ENCODE assay signal across 8 mouse cellular contexts in genomic region chr17:33955555-33956214, GRCm38 (mm10). TPM values are rescaled to one million over a fixed set of nuclear protein-coding genes. Genes with fewer than 3 reads are reported as not detected.
DNase-seq lines count a peak whose midpoint lies in the region; ATAC-seq lines count a peak whose summit lies in the region.

Vps52 (plus strand) TSS chr17:33955812.
Rps18 (minus strand) TSS chr17:33956001.

- DNase-seq in R1 (ENCODE audit: low read depth, low spot score): peak; percentile 99
- DNase-seq in cerebellum, postnatal 25 days: peak; percentile 96
- DNase-seq in frontal cortex, postnatal 25 days (ENCODE audit: low spot score in 2 of 2): peak; percentile 87 to 95
- peak; percentile 99 for DNase-seq in hindbrain, embryonic 14.5 days (ENCODE audit: low spot score)
- DNase-seq in layer of hippocampus, postnatal 36 days: peak; percentile 93 to 96
- DNase-seq in lung, postnatal 36 days: peak; percentile 98
- peak; percentile 99 for DNase-seq in retina, postnatal 1 day
- peak; percentile 90 to 93 for DNase-seq in urinary bladder, adult 18-20 months (ENCODE audit: low spot score in 2 of 2)

- H3K9ac ChIP-seq in hindbrain, embryonic 14.5 days: peak within 1 kb of the TSS; percentile 90

- peaks cover 26% of the 10 kb centered on the region for H3K4me1 ChIP-seq in hindbrain, embryonic 14.5 days (replicated peaks; ENCODE audit: control insufficient read depth, insufficient read depth, low read length)

- peak; percentile 89 for ATAC-seq in hindbrain, embryonic 14.5 days (ENCODE audit: low FRiP score)

- H3K36me3 ChIP-seq in hindbrain, embryonic 14.5 days (replicated peaks; ENCODE audit: control insufficient read depth, insufficient read depth): peaks cover 52% of the 10 kb centered on the region

- H3K9me3 ChIP-seq in hindbrain, embryonic 14.5 days (ENCODE audit: control insufficient read depth, low read length): no peaks in the 10 kb centered on the region

- peak within 1 kb of the TSS; percentile 90 for H3K27ac ChIP-seq in hindbrain, embryonic 14.5 days

- WGBS in hindbrain, embryonic 14.5 days: under 1% methylated on average over 50 of the region's 50 CpGs

- H3K4me3 ChIP-seq in hindbrain, embryonic 14.5 days (replicated peaks; ENCODE audit: low read length): peak within 1 kb of the TSS; percentile 83

- H3K27me3 ChIP-seq in hindbrain, embryonic 14.5 days (ENCODE audit: control insufficient read depth, insufficient read depth, low read length): no peaks in the 10 kb centered on the region

- H3K4me2 ChIP-seq in hindbrain, embryonic 14.5 days (replicated peaks): peak within 1 kb of the TSS; percentile 75

RNA-seq across cellular contexts. Expression of gene Vps52, which starts in this region (rescaled TPM):
- 56.0 and 56.6 TPM in 2 replicates for polyA plus RNA-seq in hindbrain, embryonic 14.5 days (2014; fragmentation: Nextera tagmentation; extraction: Ambion mirVana)
- total RNA-seq in layer of hippocampus, postnatal 36 days (2021): 10 to 100 TPM; 80.0 to 84.8 TPM

RNA-seq across cellular contexts. Expression of gene Rps18, which starts in this region (rescaled TPM):
- polyA plus RNA-seq in hindbrain, embryonic 14.5 days (2014; fragmentation: Nextera tagmentation; extraction: Ambion mirVana): 804 and 966 TPM in 2 replicates
- 100 to 1,000 TPM; 327 to 330 TPM for total RNA-seq in layer of hippocampus, postnatal 36 days (2021)

Comparison
In these comparisons a context has a peak if more than half of its experiments do, and no peak if none do; other contexts are left out.
1. Peak in every context shown above with its lines: DNase-seq, ATAC-seq, H3K4me3 ChIP-seq and H3K27ac ChIP-seq.